Mouse (Mus musculus) C2C12 (cell line): Measurements from ENCODE around the gene Hfe.

Source experiments
- CTCF ChIP-seq: IDR thresholded peaks from one replicate; pipeline ENCODE4 v1.5.1; 2011; ENCODE audit not compliant: control insufficient read depth, insufficient read depth, insufficient read length
- MYOG ChIP-seq: IDR thresholded peaks from one replicate; pipeline ENCODE4 v1.6.1; 2011; ENCODE audit not compliant: control insufficient read depth, insufficient read length; ENCODE audit errors: extremely low read depth
- USF1 ChIP-seq: IDR thresholded peaks from one replicate; pipeline ENCODE4 v1.6.1; 2011; ENCODE audit warnings: low read depth, mild to moderate bottlenecking, control low read depth, moderate library complexity

DNA sequence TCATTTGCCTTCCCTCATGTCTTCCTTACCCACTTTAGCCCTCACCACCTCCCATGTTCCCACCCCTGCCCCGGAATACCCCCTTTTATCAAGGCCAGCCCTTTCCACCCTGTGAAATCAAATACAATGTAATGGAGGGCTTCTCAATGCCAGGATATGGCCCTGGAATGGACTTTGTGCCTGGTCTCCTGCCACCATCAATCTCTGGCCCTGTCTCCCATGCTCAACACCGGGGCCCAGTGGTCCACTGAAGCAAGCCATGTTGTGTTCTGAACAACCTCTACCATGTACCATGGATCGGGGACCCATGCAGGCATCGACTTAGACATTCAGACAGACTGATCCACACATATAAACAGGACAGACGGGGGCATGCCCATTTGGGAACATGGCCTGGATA is 19.1 kb upstream of the Hfe start:
- TF ChIP-seq MYOG (no peak), CTCF (no peak), USF1 (no peak)
